Mouse (Mus musculus): ENCODE data around the gene Dbx2. TPM values are rescaled to one million over a fixed set of nuclear protein-coding genes. Genes with fewer than 3 reads are reported as not detected.

Dbx2 gene
- polyA plus RNA-seq, 1 experiment from 2014 or later = 12.2 TPM

GRCm38 (mm10) chr15:95643505-95644029, 12.2 kb downstream of the Dbx2 start:
- no peak for ATAC-seq

GRCm38 (mm10) chr15:95640347-95640746, 15.4 kb downstream of the Dbx2 start:
- peaks cover 61% of the 10 kb centered on the region for H3K27me3 ChIP-seq (ENCODE audit: control insufficient read depth, insufficient read depth, low read depth, low read length)
- WGBS = 5% methylated on average over 11 of the region's 11 CpGs
- H3K4me3 ChIP-seq (ENCODE audit: low read depth, low read length) = no peak overlapping the region
- no peak overlapping the region for H3K27ac ChIP-seq (ENCODE audit: low read length)
- H3K9ac ChIP-seq (ENCODE audit: low read depth, low read length) = no peak overlapping the region
- H3K36me3 ChIP-seq (ENCODE audit: control insufficient read depth, insufficient read depth, low read length) = no peaks in the 10 kb centered on the region
- H3K9me3 ChIP-seq (replicated peaks; ENCODE audit: control insufficient read depth, low read length, poor library complexity, severe bottlenecking) = no peaks in the 10 kb centered on the region
- no peak for ATAC-seq
- peaks cover 6% of the 10 kb centered on the region for H3K4me1 ChIP-seq (ENCODE audit: control insufficient read depth, insufficient read depth, low read length)
- H3K4me2 ChIP-seq (ENCODE audit: low read length) = no peak overlapping the region

More at GRCm38 (mm10) chr15:95643505-95644029, 12.2 kb downstream of the Dbx2 start:
- Histone ChIP-seq H3K27ac (ENCODE audit: low read length) (no peak overlapping the region), H3K9ac (ENCODE audit: low read depth, low read length) (no peak overlapping the region), H3K9me3 (replicated peaks; ENCODE audit: control insufficient read depth, low read length, poor library complexity, severe bottlenecking) (no peaks in the 10 kb centered on the region), H3K4me3 (ENCODE audit: low read depth, low read length) (no peak overlapping the region), H3K4me2 (ENCODE audit: low read length) (no peak overlapping the region), H3K27me3 (ENCODE audit: control insufficient read depth, insufficient read depth, low read depth, low read length) (peaks cover 55% of the 10 kb centered on the region), H3K36me3 (ENCODE audit: control insufficient read depth, insufficient read depth, low read length) (no peaks in the 10 kb centered on the region), H3K4me1 (ENCODE audit: control insufficient read depth, insufficient read depth, low read length) (peaks cover 6% of the 10 kb centered on the region)
- WGBS = 29% methylated on average over 15 of the region's 15 CpGs

GRCm38 (mm10) chr15:95639829-95640134, 16.0 kb downstream of the Dbx2 start:
- Histone ChIP-seq H3K9me3 (replicated peaks; ENCODE audit: control insufficient read depth, low read length, poor library complexity, severe bottlenecking) (no peaks in the 10 kb centered on the region), H3K27ac (ENCODE audit: low read length) (no peak overlapping the region), H3K27me3 (ENCODE audit: control insufficient read depth, insufficient read depth, low read depth, low read length) (peaks cover 63% of the 10 kb centered on the region), H3K4me2 (ENCODE audit: low read length) (peak overlapping the region; percentile 39), H3K4me3 (ENCODE audit: low read depth, low read length) (no peak overlapping the region; the same call in 1 of the 2 replicates), H3K9ac (ENCODE audit: low read depth, low read length) (no peak overlapping the region), H3K4me1 (ENCODE audit: control insufficient read depth, insufficient read depth, low read length) (peaks cover 6% of the 10 kb centered on the region), H3K36me3 (ENCODE audit: control insufficient read depth, insufficient read depth, low read length) (no peaks in the 10 kb centered on the region)
- WGBS = 16% methylated on average over 9 of the region's 9 CpGs
- no peak for ATAC-seq

GRCm38 (mm10) chr15:95639115-95639828, 16.5 kb downstream of the Dbx2 start:
- no peak overlapping the region; the same call in 1 of the 2 replicates for H3K4me3 ChIP-seq (ENCODE audit: low read depth, low read length)
- peaks cover 66% of the 10 kb centered on the region for H3K27me3 ChIP-seq (ENCODE audit: control insufficient read depth, insufficient read depth, low read depth, low read length)
- peak overlapping the region; percentile 39 for H3K4me2 ChIP-seq (ENCODE audit: low read length)
- peaks cover 6% of the 10 kb centered on the region for H3K4me1 ChIP-seq (ENCODE audit: control insufficient read depth, insufficient read depth, low read length)
- H3K36me3 ChIP-seq (ENCODE audit: control insufficient read depth, insufficient read depth, low read length) = no peaks in the 10 kb centered on the region
- WGBS = 21% methylated on average over 20 of the region's 20 CpGs
- no peak overlapping the region for H3K27ac ChIP-seq (ENCODE audit: low read length)
- no peak for ATAC-seq
- no peak overlapping the region for H3K9ac ChIP-seq (ENCODE audit: low read depth, low read length)
- no peaks in the 10 kb centered on the region for H3K9me3 ChIP-seq (replicated peaks; ENCODE audit: control insufficient read depth, low read length, poor library complexity, severe bottlenecking)

- Histone ChIP-seq H3K27me3 (ENCODE audit: control insufficient read depth, insufficient read depth, low read depth, low read length) (no peaks in the 10 kb centered on the region), H3K36me3 (ENCODE audit: control insufficient read depth, insufficient read depth, low read length) (no peaks in the 10 kb centered on the region), H3K4me3 (ENCODE audit: low read depth, low read length) (no peak overlapping the region), H3K4me2 (ENCODE audit: low read length) (no peak overlapping the region), H3K9me3 (replicated peaks; ENCODE audit: control insufficient read depth, low read length, poor library complexity, severe bottlenecking) (no peaks in the 10 kb centered on the region), H3K27ac (ENCODE audit: low read length) (no peak overlapping the region), H3K4me1 (ENCODE audit: control insufficient read depth, insufficient read depth, low read length) (no peaks in the 10 kb centered on the region), H3K9ac (ENCODE audit: low read depth, low read length) (no peak overlapping the region)
- no peak for ATAC-seq
- 74% methylated on average over 4 of the region's 4 CpGs for WGBS
These were observed 31.4 kb downstream of the Dbx2 start for GRCm38 (mm10) chr15:95624396-95624795.

GRCm38 (mm10) chr15:95622797-95623196, 33.0 kb downstream of the Dbx2 start:
- Histone ChIP-seq H3K27ac (ENCODE audit: low read length) (no peak overlapping the region), H3K4me3 (ENCODE audit: low read depth, low read length) (no peak overlapping the region), H3K9ac (ENCODE audit: low read depth, low read length) (no peak overlapping the region), H3K36me3 (ENCODE audit: control insufficient read depth, insufficient read depth, low read length) (no peaks in the 10 kb centered on the region), H3K27me3 (ENCODE audit: control insufficient read depth, insufficient read depth, low read depth, low read length) (no peaks in the 10 kb centered on the region), H3K4me2 (ENCODE audit: low read length) (no peak overlapping the region), H3K4me1 (ENCODE audit: control insufficient read depth, insufficient read depth, low read length) (no peaks in the 10 kb centered on the region), H3K9me3 (replicated peaks; ENCODE audit: control insufficient read depth, low read length, poor library complexity, severe bottlenecking) (no peaks in the 10 kb centered on the region)
- WGBS = 86% methylated on average over 8 of the region's 8 CpGs
- ATAC-seq = no peak

- no peaks in the 10 kb centered on the region for H3K27me3 ChIP-seq (ENCODE audit: control insufficient read depth, insufficient read depth, low read depth, low read length)
- no peak overlapping the region for H3K27ac ChIP-seq (ENCODE audit: low read length)
- 74% methylated on average over 1 of the region's 1 CpGs for WGBS
- no peaks in the 10 kb centered on the region for H3K9me3 ChIP-seq (replicated peaks; ENCODE audit: control insufficient read depth, low read length, poor library complexity, severe bottlenecking)
- no peak overlapping the region for H3K9ac ChIP-seq (ENCODE audit: low read depth, low read length)
- H3K36me3 ChIP-seq (ENCODE audit: control insufficient read depth, insufficient read depth, low read length) = no peaks in the 10 kb centered on the region
- H3K4me1 ChIP-seq (ENCODE audit: control insufficient read depth, insufficient read depth, low read length) = no peaks in the 10 kb centered on the region
- H3K4me3 ChIP-seq (ENCODE audit: low read depth, low read length) = no peak overlapping the region
- ATAC-seq = no peak
- no peak overlapping the region for H3K4me2 ChIP-seq (ENCODE audit: low read length)
These were observed 43.2 kb downstream of the Dbx2 start for GRCm38 (mm10) chr15:95612600-95612999.

GRCm38 (mm10) chr15:95601179-95601578, 54.6 kb downstream of the Dbx2 start:
- H3K4me3 ChIP-seq (ENCODE audit: low read depth, low read length) = no peak overlapping the region
- H3K9me3 ChIP-seq (replicated peaks; ENCODE audit: control insufficient read depth, low read length, poor library complexity, severe bottlenecking) = 0 out of 2 replicates have a peak, but pooled peaks cover 2% of the 10 kb centered on the region
- H3K27ac ChIP-seq (ENCODE audit: low read length) = no peak overlapping the region
- H3K27me3 ChIP-seq (ENCODE audit: control insufficient read depth, insufficient read depth, low read depth, low read length) = no peaks in the 10 kb centered on the region
- H3K4me1 ChIP-seq (ENCODE audit: control insufficient read depth, insufficient read depth, low read length) = no peaks in the 10 kb centered on the region
- no peak for ATAC-seq
- WGBS = 72% methylated on average over 6 of the region's 6 CpGs
- no peak overlapping the region for H3K9ac ChIP-seq (ENCODE audit: low read depth, low read length)
- no peaks in the 10 kb centered on the region for H3K36me3 ChIP-seq (ENCODE audit: control insufficient read depth, insufficient read depth, low read length)
- H3K4me2 ChIP-seq (ENCODE audit: low read length) = no peak overlapping the region

GRCm38 (mm10) chr15:95598630-95599029, 57.1 kb downstream of the Dbx2 start:
- no peak overlapping the region for H3K9ac ChIP-seq (ENCODE audit: low read depth, low read length)
- H3K36me3 ChIP-seq (ENCODE audit: control insufficient read depth, insufficient read depth, low read length) = no peaks in the 10 kb centered on the region
- no peak overlapping the region for H3K27ac ChIP-seq (ENCODE audit: low read length)
- no peak overlapping the region for H3K4me3 ChIP-seq (ENCODE audit: low read depth, low read length)
- H3K9me3 ChIP-seq (replicated peaks; ENCODE audit: control insufficient read depth, low read length, poor library complexity, severe bottlenecking) = no peaks in the 10 kb centered on the region
- WGBS = 67% methylated on average over 1 of the region's 1 CpGs
- H3K4me1 ChIP-seq (ENCODE audit: control insufficient read depth, insufficient read depth, low read length) = no peaks in the 10 kb centered on the region
- ATAC-seq = no peak
- no peaks in the 10 kb centered on the region for H3K27me3 ChIP-seq (ENCODE audit: control insufficient read depth, insufficient read depth, low read depth, low read length)
- no peak overlapping the region for H3K4me2 ChIP-seq (ENCODE audit: low read length)

All from midbrain, embryonic 16.5 days (tissue).